Mouse (Mus musculus): ENCODE measurements around the gene Iqgap2. TPM values are rescaled to one million over a fixed set of nuclear protein-coding genes. Genes with fewer than 3 reads are reported as not detected.

The Iqgap2 gene
- total and polyA plus RNA-seq, 3 experiments = 9.0 to 186 (median 107) TPM

- no peak for DNase-seq
Measured at GRCm38 (mm10) chr13:95653696-95654095, 238.0 kb downstream of the Iqgap2 start.

- no peak for DNase-seq
Measured at GRCm38 (mm10) chr13:95651870-95652668, 239.7 kb downstream of the Iqgap2 start.

GRCm38 (mm10) chr13:95649941-95650340, 241.8 kb downstream of the Iqgap2 start:
- no peak for DNase-seq

GRCm38 (mm10) chr13:95647248-95647647, 244.5 kb downstream of the Iqgap2 start:
- DNase-seq = no peak

- DNase-seq = no peak
Measured at GRCm38 (mm10) chr13:95646687-95647111, 245.0 kb downstream of the Iqgap2 start.

- DNase-seq = no peak
Measured at GRCm38 (mm10) chr13:95643740-95644139, 248.0 kb downstream of the Iqgap2 start.

- no peak for DNase-seq
Measured at GRCm38 (mm10) chr13:95641061-95641986, 250.4 kb downstream of the Iqgap2 start.

- DNase-seq = peak; percentile 69
Measured at GRCm38 (mm10) chr13:95640408-95640807, 251.3 kb downstream of the Iqgap2 start.

- peak; percentile 45 for DNase-seq
Measured at GRCm38 (mm10) chr13:95639336-95640116, 252.2 kb downstream of the Iqgap2 start.

- DNase-seq = peak; percentile 47
Measured at GRCm38 (mm10) chr13:95638894-95639293, 252.8 kb downstream of the Iqgap2 start.

GRCm38 (mm10) chr13:95637737-95638136, 254.0 kb downstream of the Iqgap2 start:
- DNase-seq = no peak

GRCm38 (mm10) chr13:95635301-95635700, 256.4 kb downstream of the Iqgap2 start:
- DNase-seq = no peak

- DNase-seq = no peak
Measured at GRCm38 (mm10) chr13:95634451-95634850, 257.3 kb downstream of the Iqgap2 start.

- DNase-seq = peak; percentile 64
Measured at GRCm38 (mm10) chr13:95633384-95633783, 258.3 kb downstream of the Iqgap2 start.

- DNase-seq = no peak
Measured at GRCm38 (mm10) chr13:95632144-95632543, 259.6 kb downstream of the Iqgap2 start.

GRCm38 (mm10) chr13:95630747-95631146, 261.0 kb downstream of the Iqgap2 start:
- no peak for DNase-seq

- DNase-seq = no peak
Measured at GRCm38 (mm10) chr13:95629751-95630150, 262.0 kb downstream of the Iqgap2 start.

- DNase-seq = peak; percentile 35
Measured at GRCm38 (mm10) chr13:95626696-95627095, 265.0 kb downstream of the Iqgap2 start.

- no peak for DNase-seq
Measured at GRCm38 (mm10) chr13:95623042-95623441, 268.7 kb downstream of the Iqgap2 start.

- no peak for DNase-seq
Measured at GRCm38 (mm10) chr13:95621563-95621962, 270.2 kb downstream of the Iqgap2 start.

GRCm38 (mm10) chr13:95618859-95619258, 272.9 kb downstream of the Iqgap2 start:
- no peak for DNase-seq

GRCm38 (mm10) chr13:95618309-95618712, 273.4 kb downstream of the Iqgap2 start, which contains the start of gene F2r:
F2r (minus strand) TSS chr13:95618487.
- peak; percentile 95 for DNase-seq
